Mouse (Mus musculus): Measurements from ENCODE around the gene Adgrg3.

DNA sequence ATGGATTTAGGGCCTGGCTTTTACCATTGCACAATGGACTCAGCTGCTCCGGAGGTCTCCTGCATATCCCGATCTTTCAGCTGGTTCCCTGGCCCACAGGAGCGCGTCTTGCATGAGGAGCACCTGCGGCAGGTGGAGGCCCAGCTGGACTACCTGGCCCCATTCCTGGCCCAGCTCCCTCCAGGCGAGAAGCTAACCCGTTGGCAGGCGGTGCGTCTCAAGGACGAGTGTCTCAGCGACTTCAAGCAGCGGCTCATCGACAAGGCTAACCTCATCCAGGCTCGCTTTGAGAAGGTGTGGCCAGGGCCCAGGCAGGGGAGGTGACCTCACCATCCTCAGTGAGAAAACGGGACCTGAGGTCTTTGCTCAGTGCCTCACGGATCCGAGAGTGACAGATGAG lies 58.7 kb downstream of the Adgrg3 start:
- no peak for TF ChIP-seq CTCF (IDR thresholded peaks at IDR 0.05; ENCODE audit: control insufficient read depth, insufficient read depth, insufficient read length)
- TF ChIP-seq USF1 (IDR thresholded peaks at IDR 0.05; ENCODE audit: low read depth): no peak
- no peak for TF ChIP-seq MAX (IDR thresholded peaks at IDR 0.05)
- no peak for TF ChIP-seq MYOD1 (IDR thresholded peaks at IDR 0.05; ENCODE audit: control insufficient read depth, insufficient read length, low read depth)
